Mouse (Mus musculus) adrenal gland, adult 8-10 months (tissue): ENCODE results near the gene Prkab1. TPM values are rescaled to one million over a fixed set of nuclear protein-coding genes. Genes with fewer than 3 reads are reported as not detected.
A peak's percentile ranks its signal among the peaks of the same experiment; 100 is the strongest.

Experiments
- DNase-seq: peaks from one replicate; pipeline ENCODE4 v3.0.0; 2022
- total RNA-seq, 4 experiments: library from RNA; stranded (reverse); gene quantifications; 2 replicates each; pipeline ENCODE4 v1.2.4; 2022

Gene Prkab1
- total RNA-seq, 4 experiments from 2014 or later, result 56.6 to 107 (median 62.1) TPM

GRCm38 (mm10) chr5:115978255-115978654 lies 46.1 kb downstream of the Prkab1 start:
- no peak for DNase-seq

GRCm38 (mm10) chr5:115977757-115978156 lies 46.6 kb downstream of the Prkab1 start:
- DNase-seq, result no peak

- no peak for DNase-seq
Observed at GRCm38 (mm10) chr5:115977266-115977665, 47.0 kb downstream of the Prkab1 start.

- no peak for DNase-seq
Observed at GRCm38 (mm10) chr5:115976446-115976845, 47.9 kb downstream of the Prkab1 start.

- peak; percentile 59 for DNase-seq
Observed at GRCm38 (mm10) chr5:115975672-115976071, 48.6 kb downstream of the Prkab1 start.

GRCm38 (mm10) chr5:115971236-115971635 lies 53.1 kb downstream of the Prkab1 start:
- no peak for DNase-seq

Other genes with a start within 250 kb of the Prkab1 start
- 1 to 10 TPM; 2.6 to 8.3 (median 6.3) TPM for gene Cit, start 179.2 kb downstream of the Prkab1 start, total RNA-seq
- not detected for gene Tmem233, start 58.7 kb upstream of the Prkab1 start, total RNA-seq